Mouse (Mus musculus) T-helper 2 cell (primary cell): ENCODE results near the gene Neurl2.
"Not testable (repeated sequence)": the region's sequence is repeated elsewhere in the genome, so short reads cannot be mapped to it uniquely, and the experiment has no call there.

Experiments used
- in situ Hi-C: fragments of 300-600 bp; cut with MboI, MseI; formaldehyde crosslinking; loops from one replicate; pipeline ENCODE4 v1.15.1; 2025; ENCODE audit warnings: high pct_unique_total_duplicates

Gene Neurl2

GRCm38 (mm10) chr2:164833314-164833959 lies at the start of gene Neurl2:
TSS of gene Neurl2 (minus strand) at chr2:164833456.
- in situ Hi-C loops, result no loop called here

GRCm38 (mm10) chr2:164882619-164883018 lies 49.4 kb upstream of the Neurl2 start:
- in situ Hi-C loops, result no loop called here

- in situ Hi-C loops, result loop anchor here (5.0 kb wide), 1 partner anchor 33 kb away; the partner anchor contains the start of gene Zfp335
Observed at GRCm38 (mm10) chr2:164879568-164880277, 46.5 kb upstream of the Neurl2 start.

- in situ Hi-C loops, result loop anchor here (5.0 kb wide), 1 partner anchor 33 kb away; the partner anchor contains the start of gene Zfp335
Observed at GRCm38 (mm10) chr2:164879228-164879567, 45.9 kb upstream of the Neurl2 start, which contains the start of gene Pcif1. TSS of gene Pcif1 (plus strand) at chr2:164879304.

- in situ Hi-C loops, result loop anchor here (5.0 kb wide), 1 partner anchor 34 kb away; the partner anchor contains the start of gene Zfp335
Observed at GRCm38 (mm10) chr2:164878509-164879227, 45.4 kb upstream of the Neurl2 start.

GRCm38 (mm10) chr2:164877376-164878215 lies 44.3 kb upstream of the Neurl2 start:
- in situ Hi-C loops, result loop anchor here (5.0 kb wide), 1 partner anchor 35 kb away; the partner anchor contains the start of gene Zfp335

- in situ Hi-C loops, result loop anchor here (5.0 kb wide), 1 partner anchor 37 kb away; the partner anchor contains the start of gene Zfp335
Observed at GRCm38 (mm10) chr2:164875648-164876047, 42.4 kb upstream of the Neurl2 start.

- in situ Hi-C loops, result no loop called here
Observed at GRCm38 (mm10) chr2:164874239-164874769, 41.0 kb upstream of the Neurl2 start.

- in situ Hi-C loops, result no loop called here
Observed at GRCm38 (mm10) chr2:164873621-164874020, 40.4 kb upstream of the Neurl2 start.

- in situ Hi-C loops, result no loop called here
Observed at GRCm38 (mm10) chr2:164871602-164872303, 38.5 kb upstream of the Neurl2 start.

GRCm38 (mm10) chr2:164868491-164868890 lies 35.2 kb upstream of the Neurl2 start:
- in situ Hi-C loops, result no loop called here

- in situ Hi-C loops, result no loop called here
Observed at GRCm38 (mm10) chr2:164867566-164867965, 34.3 kb upstream of the Neurl2 start.

GRCm38 (mm10) chr2:164866741-164867551 lies 33.7 kb upstream of the Neurl2 start:
- in situ Hi-C loops, result no loop called here

GRCm38 (mm10) chr2:164864593-164864992 lies 31.3 kb upstream of the Neurl2 start:
- in situ Hi-C loops, result no loop called here

GRCm38 (mm10) chr2:164863411-164863810 lies 30.2 kb upstream of the Neurl2 start:
- in situ Hi-C loops, result not testable (repeated sequence)

- in situ Hi-C loops, result no loop called here
Observed at GRCm38 (mm10) chr2:164862179-164862861, 29.1 kb upstream of the Neurl2 start.

GRCm38 (mm10) chr2:164861094-164861493 lies 27.8 kb upstream of the Neurl2 start:
- in situ Hi-C loops, result no loop called here

GRCm38 (mm10) chr2:164859640-164860432 lies 26.6 kb upstream of the Neurl2 start:
- in situ Hi-C loops, result no loop called here
